Mouse (Mus musculus): Measurements from ENCODE around the gene Focad. TPM values are rescaled to one million over a fixed set of nuclear protein-coding genes. Genes with fewer than 3 reads are reported as not detected.
A peak's percentile ranks its signal among the peaks of the same experiment; 100 is the strongest.

Focad gene
- total RNA-seq, 2 experiments from 2014 or later: 25.8 to 26.3 TPM

GRCm38 (mm10) chr4:88155490-88156160 is 61.2 kb downstream of the Focad start:
- DNase-seq: no peak

- DNase-seq: no peak
Observed at GRCm38 (mm10) chr4:88156961-88157360, 62.5 kb downstream of the Focad start.

GRCm38 (mm10) chr4:88157644-88158043 is 63.2 kb downstream of the Focad start:
- no peak for DNase-seq

- no peak for DNase-seq
Observed at GRCm38 (mm10) chr4:88159256-88159655, 64.8 kb downstream of the Focad start.

DNA sequence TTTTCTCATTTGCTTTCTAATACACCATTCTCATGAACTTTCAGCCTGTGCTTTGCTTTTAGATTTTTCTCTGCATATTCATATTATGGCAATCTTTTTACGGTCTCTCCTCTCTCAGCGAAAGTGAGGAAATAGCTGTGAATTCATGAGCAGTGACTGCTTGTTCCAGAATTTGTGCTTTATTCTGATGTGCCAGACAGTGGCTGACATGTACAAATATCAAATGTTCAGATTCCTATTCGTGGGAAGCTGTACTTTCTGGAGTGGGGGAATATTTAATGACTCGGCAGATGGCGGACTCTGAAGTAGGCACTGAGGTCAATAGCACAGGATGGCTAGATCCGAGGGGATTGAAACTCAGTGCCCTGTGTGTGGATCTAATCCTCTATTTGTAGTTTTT is 65.3 kb downstream of the Focad start:
- DNase-seq: no peak

- DNase-seq: no peak
Observed at GRCm38 (mm10) chr4:88163511-88164247, 69.2 kb downstream of the Focad start.

GRCm38 (mm10) chr4:88167008-88167862 is 72.8 kb downstream of the Focad start:
- no peak for DNase-seq

- no peak for DNase-seq
Observed at GRCm38 (mm10) chr4:88175058-88175974, 80.9 kb downstream of the Focad start.

GRCm38 (mm10) chr4:88179296-88179695 is 84.9 kb downstream of the Focad start:
- no peak for DNase-seq

DNA sequence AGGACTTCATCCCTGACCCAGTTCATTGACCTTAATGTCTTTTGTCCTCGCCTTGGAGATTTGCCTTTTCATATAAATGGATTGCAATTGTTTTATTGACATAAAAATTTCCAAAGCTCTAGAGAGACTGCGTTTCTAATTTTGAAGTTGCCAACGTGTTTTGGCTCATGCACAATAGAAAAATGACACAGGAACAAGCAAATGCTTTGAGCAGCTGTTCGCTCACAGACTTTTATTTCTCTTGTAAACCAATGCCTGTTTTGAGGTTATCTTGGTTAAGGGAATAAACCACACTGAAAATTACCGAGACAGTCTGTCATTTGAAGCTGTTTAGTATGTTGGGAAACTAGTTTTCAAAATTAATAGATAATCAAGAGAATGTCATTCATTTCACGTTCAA is 89.9 kb downstream of the Focad start:
- DNase-seq: no peak

- DNase-seq: no peak
Observed at GRCm38 (mm10) chr4:88185872-88186426, 91.5 kb downstream of the Focad start.

DNA sequence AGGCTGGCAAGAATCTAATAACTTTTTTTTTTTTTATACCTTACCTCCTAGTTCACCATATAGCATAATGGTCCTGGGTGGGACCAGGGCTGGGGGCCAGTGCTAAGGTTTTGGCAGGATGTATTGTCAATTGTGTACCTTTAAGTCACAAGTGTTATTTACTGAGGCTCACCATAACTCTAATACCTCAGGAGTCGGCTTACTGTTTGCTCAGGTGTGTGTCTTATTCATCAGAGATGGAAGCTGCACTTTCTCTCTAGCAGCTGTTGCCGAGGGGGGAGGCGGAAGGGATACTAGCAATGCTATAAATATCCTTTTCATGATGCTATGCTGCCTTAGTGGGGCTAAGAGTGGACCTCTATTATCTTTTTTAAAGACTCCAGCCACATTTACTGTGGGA is 93.2 kb downstream of the Focad start:
- no peak for DNase-seq

- DNase-seq: peak; percentile 4 to 5
Observed at GRCm38 (mm10) chr4:88189495-88189894, 95.1 kb downstream of the Focad start.

DNA sequence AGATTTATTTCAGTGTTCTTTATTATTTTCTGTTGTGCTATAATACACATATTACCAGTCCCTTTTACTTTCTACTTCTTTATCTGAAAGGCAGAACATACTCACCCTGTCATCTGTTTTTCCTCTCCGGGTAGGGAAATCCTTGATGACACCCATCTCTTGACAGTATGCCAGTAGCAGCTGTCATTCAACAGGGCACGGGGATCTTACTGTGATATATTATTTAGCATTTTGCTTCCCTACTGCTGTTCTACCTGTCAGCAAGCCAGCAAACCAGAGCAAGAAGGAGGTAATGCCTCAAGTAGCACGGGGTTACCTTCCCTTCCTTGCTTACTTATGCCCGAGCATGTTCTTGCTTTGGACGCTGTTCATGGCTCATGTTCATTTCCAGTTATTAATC is 99.8 kb downstream of the Focad start:
- no peak for DNase-seq

DNA sequence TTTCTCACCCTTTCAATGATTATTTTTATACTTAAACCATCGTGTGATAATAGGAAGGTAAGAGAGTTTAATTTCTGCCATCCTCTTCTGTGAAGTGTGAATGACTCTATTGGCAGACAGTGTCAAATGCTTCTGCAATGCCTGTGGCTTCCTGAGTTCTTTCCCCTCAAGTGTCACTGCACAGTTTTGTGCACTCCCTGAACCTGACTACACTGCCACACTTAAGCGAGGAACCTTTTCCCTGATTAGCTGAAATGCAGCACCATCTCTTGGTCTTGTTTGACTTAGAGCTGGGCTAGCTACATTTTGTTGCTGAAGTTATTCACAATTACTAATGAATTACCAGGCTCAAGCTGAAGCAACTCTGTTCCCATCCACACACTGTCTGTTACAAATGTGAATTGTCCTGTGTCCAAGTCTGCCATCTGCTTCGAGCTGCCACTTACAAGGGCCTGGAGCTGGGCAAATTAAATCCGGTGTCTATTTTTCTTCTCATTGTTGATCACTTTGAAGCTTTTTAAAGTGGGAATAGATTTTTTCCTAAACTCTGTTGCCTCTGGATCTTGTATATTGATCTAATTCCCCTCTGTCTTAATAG is 101.6 kb downstream of the Focad start:
- DNase-seq: no peak

DNA sequence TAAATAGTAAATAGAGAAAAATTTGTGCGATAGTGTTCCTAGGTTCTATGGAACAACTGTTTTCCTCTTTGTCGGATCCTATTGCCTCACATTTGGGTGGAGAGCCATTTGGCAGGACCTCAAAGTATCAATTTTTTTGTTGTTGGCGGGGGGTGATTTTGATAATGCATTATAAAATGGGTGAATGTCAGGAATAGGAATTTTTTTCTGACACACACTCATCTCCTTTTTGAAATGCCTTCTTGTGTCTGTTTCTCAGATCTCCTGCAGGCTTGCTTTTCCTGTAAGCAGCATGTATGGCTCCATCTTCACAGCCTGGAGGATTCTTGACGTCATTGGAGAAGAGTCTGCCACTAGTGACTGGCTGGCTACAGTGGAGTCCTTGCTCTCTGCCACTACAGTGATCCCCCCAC is 102.1 kb downstream of the Focad start:
- DNase-seq: no peak

GRCm38 (mm10) chr4:88197244-88197643 is 102.8 kb downstream of the Focad start:
- DNase-seq: no peak

GRCm38 (mm10) chr4:88199186-88199585 is 104.8 kb downstream of the Focad start:
- no peak for DNase-seq

DNA sequence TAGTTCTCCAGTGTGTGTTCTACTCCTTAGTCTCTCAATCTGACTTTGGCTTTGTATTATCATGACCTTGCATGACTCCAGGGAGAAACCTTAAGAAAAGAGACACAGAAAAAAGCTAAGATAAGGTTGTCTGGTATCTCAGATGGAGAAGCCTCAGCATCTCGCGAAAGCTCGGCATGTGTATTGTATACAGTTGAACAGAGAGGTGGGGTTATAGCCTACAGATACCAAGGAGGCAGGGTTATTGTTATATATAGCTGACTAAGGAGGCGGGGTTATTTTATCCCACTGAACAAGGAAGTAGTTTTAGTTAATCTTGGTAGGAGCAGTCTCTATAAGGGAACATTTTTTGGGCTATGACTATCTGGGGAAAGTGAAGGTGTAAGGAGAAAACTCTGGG is 106.6 kb downstream of the Focad start:
- no peak for DNase-seq

- no peak for DNase-seq
Observed at GRCm38 (mm10) chr4:88208676-88209075, 114.2 kb downstream of the Focad start.

DNA sequence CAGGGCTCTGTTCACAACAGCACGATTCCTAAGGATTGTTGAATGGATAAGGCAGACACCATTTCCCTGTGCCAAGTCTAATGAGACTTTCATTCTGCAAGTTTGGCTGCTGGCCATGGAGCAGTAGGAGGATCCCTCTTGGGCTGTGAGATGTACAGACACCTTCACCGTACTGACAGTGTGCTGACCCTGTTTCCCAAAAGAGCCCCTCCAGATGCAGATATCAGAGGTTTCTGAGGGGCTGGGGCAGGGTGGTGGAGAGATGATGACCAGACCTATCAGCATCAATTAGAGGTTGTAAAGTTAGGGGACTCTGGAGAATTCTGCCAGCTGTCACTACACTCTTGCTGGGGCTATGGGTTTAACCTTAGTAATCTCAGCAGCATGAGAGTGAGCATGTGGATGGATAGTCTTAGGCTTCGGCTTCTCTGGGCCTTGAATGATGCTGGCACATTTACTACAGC is 115.0 kb downstream of the Focad start:
- DNase-seq: peak in 1 of 2 experiments; percentile 26

Data from adrenal gland, postnatal 36 days (tissue).